Mouse (Mus musculus) heart, adult 2 months (tissue): ENCODE measurements around the gene Cd300a.

Experiments
- CTCF ChIP-seq: fragments of 200-600 bp; IDR thresholded peaks from 2 replicates; pipeline ENCODE4 v1.8.1; 2022; ENCODE audit warnings: antibody characterized with exemption, mild to moderate bottlenecking, moderate library complexity
- EP300 ChIP-seq: fragments of 200-500 bp; IDR thresholded peaks from 2 replicates; pipeline ENCODE4 v1.6.1; 2011; ENCODE audit warnings: low read depth, low read length, control low read depth; ENCODE audit not compliant: insufficient read depth
- POLR2A ChIP-seq: fragments of 200-500 bp; IDR thresholded peaks from 2 replicates; pipeline ENCODE4 v1.6.1; 2011; ENCODE audit warnings: mild to moderate bottlenecking, low read depth, low read length, control low read depth; ENCODE audit not compliant: insufficient read depth

DNA sequence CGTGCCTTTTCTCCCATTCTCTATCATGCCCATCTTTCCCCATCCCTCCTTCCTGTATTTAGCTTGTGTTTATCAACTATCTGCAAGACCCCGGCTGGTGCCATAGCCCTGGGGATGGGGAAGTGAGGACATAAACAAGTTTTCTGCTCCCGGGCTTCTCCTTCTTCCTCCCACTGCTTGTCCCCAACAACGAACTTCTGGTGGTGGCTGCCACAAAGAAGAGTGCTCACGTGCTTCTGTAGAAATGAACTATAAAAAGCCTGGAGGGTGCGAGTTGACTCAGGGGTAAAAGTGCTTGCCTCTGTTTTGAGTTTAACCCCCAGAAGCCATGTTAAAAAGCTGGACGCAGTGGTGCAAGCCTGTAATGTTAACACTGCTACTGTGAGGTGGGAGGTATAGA, 25.1 kb downstream of the Cd300a start:
- TF ChIP-seq EP300, result no peak
- TF ChIP-seq POLR2A, result no peak
- no peak for TF ChIP-seq CTCF
